Mouse (Mus musculus) heart, adult 8-10 months (tissue): ENCODE results near the gene Moxd1. TPM values are rescaled to one million over a fixed set of nuclear protein-coding genes. Genes with fewer than 3 reads are reported as not detected.

Experiments used
- DNase-seq: peaks from one replicate; pipeline ENCODE4 v3.0.0; 2022; ENCODE audit warnings: low spot score
- total RNA-seq, 4 experiments: library from RNA; stranded (reverse); gene quantifications; 2 replicates each; pipeline ENCODE4 v1.2.4; 2022

Gene Moxd1
- total RNA-seq, result under 1 TPM in 3 of 4 experiments, not detected in 1; 0.16 to 0.24 (median 0.19) TPM

DNA sequence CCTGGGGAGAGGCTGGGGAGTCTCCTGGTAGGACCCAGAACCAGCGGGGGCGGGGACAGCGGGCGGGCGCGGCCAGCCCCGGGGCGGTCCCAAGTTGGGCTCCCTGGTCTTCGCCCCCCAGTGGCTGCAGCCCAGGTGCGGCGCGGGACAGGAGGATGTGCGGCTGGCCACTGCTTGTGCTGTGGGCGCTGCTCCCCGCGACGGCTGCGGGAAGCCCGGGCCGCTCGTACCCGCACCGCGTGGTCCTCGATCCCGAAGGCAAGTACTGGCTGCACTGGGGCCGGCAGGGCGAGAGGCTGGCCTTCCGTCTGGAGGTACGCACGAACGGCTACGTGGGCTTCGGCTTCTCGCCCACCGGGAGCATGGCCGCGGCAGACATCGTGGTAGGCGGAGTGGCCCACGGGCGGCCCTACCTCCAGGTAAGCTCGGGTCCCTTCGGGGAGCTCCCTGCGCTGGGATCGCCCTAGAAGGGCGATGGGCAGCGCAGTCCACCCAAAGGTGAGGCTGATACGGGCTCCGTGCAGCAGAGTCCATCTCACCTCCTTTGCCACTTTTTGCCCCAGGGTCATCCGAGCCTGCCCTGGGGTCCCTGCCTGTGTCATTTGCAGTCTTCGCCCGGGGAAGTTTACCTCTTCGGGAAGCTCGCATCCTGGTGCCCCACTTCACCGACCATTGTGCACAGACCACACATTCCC is at the start of gene Moxd1:
Moxd1 (plus strand) TSS at position 69 of the 695 bp plus-strand sequence.
- no peak for DNase-seq

GRCm38 (mm10) chr10:24190392-24190791 is 32.9 kb upstream of the Moxd1 start:
- no peak for DNase-seq

GRCm38 (mm10) chr10:24191977-24192376 is 31.3 kb upstream of the Moxd1 start:
- DNase-seq, result no peak

- no peak for DNase-seq
Observed at GRCm38 (mm10) chr10:24199303-24199702, 24.0 kb upstream of the Moxd1 start.

DNA sequence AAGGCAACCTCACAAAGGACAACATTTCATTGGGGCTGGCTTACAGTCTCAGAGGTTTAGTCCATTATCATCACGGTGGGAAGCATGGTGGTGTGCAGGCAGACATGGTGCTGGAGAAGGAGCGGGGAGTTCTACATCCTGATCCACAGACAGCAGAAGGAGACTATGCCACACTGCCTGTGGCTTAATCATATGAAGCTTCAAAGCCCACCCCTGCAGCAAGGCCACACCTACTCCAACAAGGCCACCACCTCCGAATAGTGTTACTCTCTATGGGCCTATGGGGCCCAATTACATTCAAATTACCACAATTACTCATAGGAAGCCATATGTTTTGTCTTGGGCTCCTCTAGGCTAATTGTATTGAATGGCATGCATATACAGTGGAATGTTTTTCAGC is 23.2 kb upstream of the Moxd1 start:
- no peak for DNase-seq

DNA sequence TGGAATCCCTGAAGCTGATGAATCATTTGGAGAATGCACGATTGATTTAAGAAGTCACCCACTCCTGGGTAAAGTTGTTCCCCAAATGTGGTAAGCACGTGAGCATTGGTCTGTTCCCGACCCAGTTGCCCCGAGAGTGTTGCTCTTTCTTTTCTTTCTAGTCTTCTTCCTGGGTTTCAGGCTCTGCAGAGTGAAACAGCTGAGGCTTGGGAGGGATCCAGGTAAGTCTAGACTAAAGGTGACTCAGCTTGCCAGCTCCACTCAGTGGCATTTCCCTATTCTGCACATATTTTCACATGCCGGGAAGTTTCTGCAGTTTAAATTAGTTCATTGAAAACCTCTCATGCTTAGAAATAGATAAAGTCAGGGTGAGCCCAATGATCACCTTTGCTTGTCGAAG is 13.2 kb upstream of the Moxd1 start:
- no peak for DNase-seq

DNA sequence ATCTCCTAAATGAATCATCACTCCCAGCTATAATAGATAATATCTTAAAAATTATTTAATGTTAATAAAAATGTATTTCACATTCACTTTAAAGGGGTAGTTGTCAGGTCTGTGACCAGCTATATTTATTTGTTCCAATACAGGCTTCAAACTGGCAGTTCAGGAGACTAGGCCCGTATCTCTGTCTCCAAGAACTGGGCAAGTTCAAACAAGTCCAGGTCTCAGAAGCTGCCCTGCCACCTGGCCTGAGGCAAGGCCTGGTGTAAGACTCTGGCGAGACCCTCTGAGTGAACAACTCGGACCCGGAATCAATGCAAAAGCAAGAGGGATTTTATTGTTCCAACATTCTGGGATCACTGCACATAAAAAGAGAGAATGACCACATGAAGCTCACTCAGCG is 10.0 kb upstream of the Moxd1 start:
- no peak for DNase-seq

DNA sequence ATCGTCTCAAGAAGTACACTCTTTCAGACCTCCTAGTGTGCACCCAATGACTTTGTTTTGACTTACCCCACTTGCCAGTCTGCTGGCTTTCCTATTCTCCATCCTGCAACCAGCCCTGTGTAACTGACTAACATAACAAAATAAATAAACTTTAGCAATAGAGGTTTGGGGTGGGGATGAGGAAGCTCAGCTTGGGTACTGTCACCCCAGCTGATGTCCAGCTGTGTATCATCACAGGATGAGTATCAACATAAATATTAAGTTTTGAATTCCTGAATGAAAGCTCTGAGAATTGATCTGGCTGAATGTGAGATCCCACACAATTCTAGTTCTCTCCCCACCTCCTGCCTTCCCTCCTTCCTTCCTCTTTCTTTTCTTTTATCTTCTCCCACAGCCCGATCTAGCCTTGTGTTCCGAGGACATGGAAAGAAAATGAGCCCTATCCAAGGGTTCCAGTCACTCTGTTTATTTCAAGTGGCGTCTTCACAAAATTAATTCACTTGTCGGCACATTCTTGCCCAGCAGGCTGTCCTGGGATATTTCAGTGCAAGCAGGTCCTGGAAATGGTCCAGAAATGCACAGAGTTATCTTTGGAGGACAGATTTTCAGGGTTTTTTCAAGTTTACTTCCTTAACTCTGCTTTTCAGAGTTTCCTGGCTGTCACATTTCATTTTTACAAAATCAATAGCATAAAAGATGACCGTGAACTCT is 5.6 kb upstream of the Moxd1 start:
- DNase-seq, result no peak

- DNase-seq, result no peak
Observed at GRCm38 (mm10) chr10:24220931-24221330, 2.4 kb upstream of the Moxd1 start.

- no peak for DNase-seq
Observed at GRCm38 (mm10) chr10:24222911-24223310, 406 bp upstream of the Moxd1 start.

GRCm38 (mm10) chr10:24224591-24224990 is 1.3 kb downstream of the Moxd1 start:
- DNase-seq, result no peak

DNA sequence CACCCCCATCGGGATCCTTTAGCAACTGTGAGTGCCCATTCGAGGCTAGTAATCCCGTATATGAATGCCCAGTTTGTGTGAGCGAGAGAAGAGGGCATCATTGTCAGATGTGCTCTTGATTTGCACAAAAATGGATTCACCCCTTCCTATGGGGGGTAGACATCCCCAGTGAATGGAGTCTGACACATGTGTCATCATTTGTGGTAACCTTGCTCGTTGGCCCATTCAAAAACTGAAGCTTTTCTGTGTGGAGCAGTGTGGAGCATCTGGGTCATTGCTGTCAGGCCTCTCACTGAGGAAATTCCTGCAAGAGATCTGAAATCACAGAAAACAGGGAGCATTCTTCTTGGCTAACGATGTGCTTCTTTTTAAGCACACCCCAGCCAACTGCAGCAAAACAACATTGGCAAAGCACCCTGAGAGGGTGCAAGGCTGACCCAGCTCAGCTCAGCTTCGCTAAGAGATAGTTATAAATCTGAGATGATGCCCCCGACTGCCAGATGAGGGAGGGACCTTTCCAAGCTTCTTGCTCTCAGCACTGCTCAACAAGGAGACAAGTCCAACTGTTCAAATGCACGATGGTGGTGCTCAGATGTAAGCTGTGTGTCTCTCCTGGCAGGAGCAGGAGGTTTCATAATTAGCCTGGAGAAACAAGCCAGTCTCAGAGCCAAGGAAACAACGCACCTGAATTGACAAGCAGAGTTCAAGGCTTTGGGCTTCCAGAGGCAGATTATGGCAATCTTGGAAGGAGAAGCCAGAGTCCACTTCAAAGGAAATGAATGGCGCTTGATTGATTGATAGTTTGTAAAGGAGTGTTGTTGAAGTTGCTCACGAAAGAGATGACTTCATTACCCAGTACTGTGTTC is 5.2 kb downstream of the Moxd1 start:
- DNase-seq, result no peak

- DNase-seq, result no peak
Observed at GRCm38 (mm10) chr10:24232281-24232680, 9.0 kb downstream of the Moxd1 start.

- DNase-seq, result no peak
Observed at GRCm38 (mm10) chr10:24235426-24236283, 12.3 kb downstream of the Moxd1 start.

GRCm38 (mm10) chr10:24246815-24247214 is 23.5 kb downstream of the Moxd1 start:
- DNase-seq, result no peak

DNA sequence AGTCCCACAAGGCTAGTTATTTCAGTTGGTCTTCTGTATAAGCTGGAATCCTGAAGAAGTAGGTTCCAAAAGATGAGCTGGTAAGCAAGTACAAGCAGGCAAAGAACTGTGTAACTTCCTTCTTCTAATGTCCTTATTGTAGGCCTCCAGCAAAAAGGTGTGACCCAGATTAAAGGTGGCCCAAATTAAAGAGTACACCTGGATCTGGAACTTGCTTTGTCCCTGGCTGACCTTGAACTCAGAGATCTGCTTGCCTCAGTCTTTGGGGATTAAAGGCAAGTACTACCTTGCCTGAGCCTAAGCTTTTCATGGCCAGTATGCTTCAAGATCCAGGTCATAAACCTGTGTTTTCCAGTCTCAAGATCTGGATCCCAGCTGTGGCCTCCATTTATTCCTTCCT is 24.8 kb downstream of the Moxd1 start:
- no peak for DNase-seq

DNA sequence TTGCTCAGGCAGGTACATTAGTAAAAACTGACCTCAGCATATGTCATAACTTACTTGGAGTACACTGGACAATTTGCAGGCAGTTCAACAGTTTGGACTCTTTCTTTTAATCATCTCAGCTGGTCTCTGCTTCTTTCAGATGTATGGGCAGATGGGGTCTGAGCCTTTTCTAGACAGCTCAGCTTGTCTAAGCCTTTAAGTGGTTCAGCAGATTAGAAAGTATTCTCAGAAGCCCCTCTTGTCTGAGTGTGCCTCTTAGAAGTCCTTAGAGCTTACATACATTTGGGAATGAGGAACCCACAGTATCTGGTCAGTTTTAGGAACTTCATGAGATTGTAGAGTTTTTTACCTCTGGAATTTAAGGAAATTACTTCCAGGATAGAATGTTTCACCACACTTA is 28.3 kb downstream of the Moxd1 start:
- no peak for DNase-seq

- no peak for DNase-seq
Observed at GRCm38 (mm10) chr10:24258150-24258549, 34.8 kb downstream of the Moxd1 start.

DNA sequence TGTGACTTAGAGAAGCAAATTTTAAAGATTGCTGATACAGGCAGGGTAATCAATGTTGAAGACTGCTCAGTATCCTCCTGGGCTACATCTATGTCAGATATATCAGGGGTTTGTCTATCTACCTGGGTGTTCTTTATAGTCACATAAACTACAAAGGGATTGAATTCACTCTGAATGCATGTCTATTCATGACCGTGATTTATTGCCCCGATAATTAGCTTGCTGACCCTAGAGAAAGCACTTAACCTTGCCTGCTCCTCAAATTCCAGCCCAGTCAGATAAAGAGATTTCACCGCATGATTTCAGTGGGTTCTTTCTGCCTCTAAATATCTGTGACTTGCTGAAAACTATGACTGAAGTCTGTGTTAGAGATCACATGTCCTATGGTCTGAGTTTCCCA is 35.6 kb downstream of the Moxd1 start:
- no peak for DNase-seq

GRCm38 (mm10) chr10:24259794-24260590 is 36.7 kb downstream of the Moxd1 start:
- peak; percentile 4 for DNase-seq

GRCm38 (mm10) chr10:24267520-24267919 is 44.2 kb downstream of the Moxd1 start:
- DNase-seq, result no peak
